Mouse (Mus musculus) CH12.LX (cell line): Measurements from ENCODE around the gene Cachd1. TPM values are rescaled to one million over a fixed set of nuclear protein-coding genes. Genes with fewer than 3 reads are reported as not detected.

Experiments
- DNase-seq: peaks from one replicate; pipeline ENCODE4 v3.0.0-alpha.2; 2013; ENCODE audit errors: extremely low read depth
- H3K27ac ChIP-seq: 2 replicates; pipeline ENCODE4 v1.5.1; 2012; ENCODE audit warnings: low read depth, mild to moderate bottlenecking, control low read depth, moderate library complexity; ENCODE audit not compliant: insufficient read depth
- H3K27me3 ChIP-seq: replicated peaks from 2 replicates; pipeline ENCODE3; 2012; ENCODE audit warnings: inconsistent platforms
- H3K36me3 ChIP-seq, 2 experiments: replicated peaks in 1 of 2; 2 replicates each; pipeline versions ENCODE3 to v1.6.1; 2012; ENCODE audit warnings: inconsistent platforms in 1 of 2, low read length in 1 of 2, mild to moderate bottlenecking in 1 of 2, mixed read lengths in 1 of 2, moderate library complexity in 1 of 2; ENCODE audit not compliant: control insufficient read depth in 1 of 2, insufficient read depth in 1 of 2
- H3K4me1 ChIP-seq, 2 experiments: 2 replicates each; pipeline ENCODE4 v1.6.1; 2012; ENCODE audit warnings: inconsistent platforms in 1 of 2, moderate library complexity in 1 of 2; ENCODE audit not compliant: insufficient read depth in 2 of 2, control insufficient read depth in 1 of 2
- H3K4me2 ChIP-seq: 2 replicates; pipeline ENCODE4 v1.6.1; 2012; ENCODE audit warnings: low read depth, mild to moderate bottlenecking, control low read depth; ENCODE audit not compliant: poor library complexity, insufficient read depth, severe bottlenecking
- H3K4me3 ChIP-seq, 3 experiments: fragments of 150-350 bp in 1 of 3; sonication (generic) in 1 of 3; replicated peaks in 1 of 3; 2 replicates each; pipeline versions ENCODE3 to v1.5.1; 2011 to 2012; ENCODE audit warnings: low read depth in 2 of 3, low read length in 2 of 3, mild to moderate bottlenecking in 2 of 3, moderate library complexity in 2 of 3, control low read depth in 1 of 3, improper control_type of control experiment in 1 of 3, inconsistent platforms in 1 of 3, mixed read lengths in 1 of 3; ENCODE audit not compliant: poor library complexity in 1 of 3
- H3K79me2 ChIP-seq: replicated peaks from 2 replicates; pipeline ENCODE4 v1.6.1; 2012; ENCODE audit warnings: mild to moderate bottlenecking, moderate library complexity; ENCODE audit not compliant: control insufficient read depth, poor library complexity, insufficient read depth, severe bottlenecking; ENCODE audit errors: extremely low read depth
- H3K9ac ChIP-seq: 2 replicates; pipeline ENCODE4 v1.6.1; 2012; ENCODE audit warnings: low read depth, mild to moderate bottlenecking, control low read depth, moderate library complexity; ENCODE audit not compliant: insufficient read depth
- H3K9me3 ChIP-seq: replicated peaks from 2 replicates; pipeline ENCODE3; 2012; ENCODE audit warnings: low read length, inconsistent platforms, mixed read lengths
- BHLHE40 ChIP-seq: IDR thresholded peaks from 2 replicates; pipeline ENCODE4 v1.6.1; 2011; ENCODE audit warnings: mild to moderate bottlenecking, low read depth, low read length, improper control_type of control experiment
- CHD1 ChIP-seq: IDR thresholded peaks from 2 replicates; pipeline ENCODE4 v1.6.1; 2012; ENCODE audit warnings: low read depth, low read length, improper control_type of control experiment, inconsistent platforms
- CHD2 ChIP-seq: IDR thresholded peaks from 2 replicates; pipeline ENCODE4 v1.6.1; 2011; ENCODE audit warnings: low read length, improper control_type of control experiment
- E2F4 ChIP-seq: IDR thresholded peaks from 2 replicates; pipeline ENCODE4 v1.6.1; 2011; ENCODE audit warnings: low read depth, low read length, improper control_type of control experiment; ENCODE audit not compliant: insufficient replicate concordance
- EP300 ChIP-seq: IDR thresholded peaks from 2 replicates; pipeline ENCODE4 v1.6.1; 2011; ENCODE audit warnings: low read length, improper control_type of control experiment
- ETS1 ChIP-seq: conservative IDR thresholded peaks from 2 replicates; pipeline ENCODE4 v1.6.1; 2012; ENCODE audit warnings: low read depth, mild to moderate bottlenecking, inconsistent platforms, low read length, improper control_type of control experiment, moderate library complexity
- GABPA ChIP-seq: IDR thresholded peaks from 2 replicates; pipeline ENCODE4 v1.6.1; 2012; ENCODE audit warnings: low read depth, low read length, improper control_type of control experiment, inconsistent platforms; ENCODE audit not compliant: insufficient replicate concordance
- HCFC1 ChIP-seq: IDR thresholded peaks from 2 replicates; pipeline ENCODE4 v1.6.1; 2012; ENCODE audit warnings: low read depth, mild to moderate bottlenecking, inconsistent platforms, low read length, improper control_type of control experiment
- IRF4 ChIP-seq: IDR thresholded peaks from 2 replicates; pipeline ENCODE4 v1.6.1; 2014; ENCODE audit warnings: low read depth, mild to moderate bottlenecking, inconsistent platforms, low read length, improper control_type of control experiment
- JUND ChIP-seq: conservative IDR thresholded peaks from 2 replicates; pipeline ENCODE4 v1.6.1; 2011; ENCODE audit warnings: low read depth, low read length, improper control_type of control experiment
- MAFK ChIP-seq: IDR thresholded peaks from 2 replicates; pipeline ENCODE4 v1.6.1; 2011; ENCODE audit warnings: low read length, improper control_type of control experiment; ENCODE audit not compliant: insufficient replicate concordance
- MAZ ChIP-seq: IDR thresholded peaks from 2 replicates; pipeline ENCODE4 v1.6.1; 2012; ENCODE audit warnings: low read depth, mild to moderate bottlenecking, inconsistent platforms, low read length, improper control_type of control experiment, moderate library complexity
- NELFE ChIP-seq: IDR thresholded peaks from 2 replicates; pipeline ENCODE4 v1.6.1; 2011; ENCODE audit warnings: low read depth, low read length, improper control_type of control experiment
- POLR2AphosphoS2 ChIP-seq: IDR thresholded peaks from 2 replicates; pipeline ENCODE4 v1.6.1; 2011; ENCODE audit warnings: low read depth, low read length, improper control_type of control experiment
- TBP ChIP-seq: conservative IDR thresholded peaks from 2 replicates; pipeline ENCODE4 v1.6.1; 2011; ENCODE audit warnings: low read depth, low read length, improper control_type of control experiment
- TCF12 ChIP-seq: IDR thresholded peaks from 2 replicates; pipeline ENCODE4 v1.6.1; 2014; ENCODE audit warnings: low read depth, mild to moderate bottlenecking, inconsistent platforms, low read length, improper control_type of control experiment
- ZC3H11A ChIP-seq: IDR thresholded peaks from 2 replicates; pipeline ENCODE4 v1.6.1; 2012; ENCODE audit warnings: low read depth, mild to moderate bottlenecking, inconsistent platforms, low read length, improper control_type of control experiment
- ZKSCAN1 ChIP-seq: IDR thresholded peaks from 2 replicates; pipeline ENCODE4 v1.6.1; 2012; ENCODE audit warnings: low read depth, inconsistent platforms, low read length, improper control_type of control experiment, borderline replicate concordance
- ZMIZ1 ChIP-seq: IDR thresholded peaks from 2 replicates; pipeline ENCODE4 v1.6.1; 2012; ENCODE audit warnings: low read depth, mild to moderate bottlenecking, inconsistent platforms, low read length, improper control_type of control experiment
- ZNF384 ChIP-seq: IDR thresholded peaks from 2 replicates; pipeline ENCODE4 v1.6.1; 2012; ENCODE audit warnings: low read depth, low read length, improper control_type of control experiment, inconsistent platforms
- dilution Hi-C: fragments of 300-500 bp; cut with MboI; formaldehyde crosslinking; loops from 2 replicates; pipeline ENCODE4 v1.14.3; 2020; ENCODE audit warnings: low sequenced_read_pairs; ENCODE audit not compliant: extremely low pct_unique_long_range_greater_than_20kb, extremely low pct_ligation_motif_present
- in situ Hi-C: fragments of 300-500 bp; cut with MboI; formaldehyde crosslinking; loops from 3 replicates; pipeline ENCODE4 v1.14.3; 2019; ENCODE audit warnings: low sequenced_read_pairs, low pct_ligation_motif_present, low pct_unique_long_range_greater_than_20kb, mixed read lengths
- polyA plus RNA-seq: library from polyadenylated mRNA; unstranded; fragments of >175 nt; gene quantifications from 2 replicates; pipeline ENCODE4 v1.2.1, GENCODE M21; 2012; ENCODE audit warnings: low read depth; ENCODE audit not compliant: insufficient read length
- total RNA-seq, 2 experiments: library from RNA; depleted of rRNA; stranded (reverse); fragments of 300-350 nt in 1 of 2; fragments of >200 nt in 1 of 2; gene quantifications; 2 replicates each; pipeline ENCODE4 v1.2.3; 2012 to 2014

Gene Cachd1
- total and polyA plus RNA-seq, 3 experiments = 0.13 to 0.24 (median 0.20) TPM

- Histone ChIP-seq H3K9ac (no peak overlapping the region), H3K27ac (no peak overlapping the region), H3K4me1 (no peaks in the 10 kb centered on the region), H3K9me3 (no peaks in the 10 kb centered on the region), H3K4me3 (no peak overlapping the region), H3K4me2 (no peak overlapping the region), H3K79me2 (no peaks in the 10 kb centered on the region), H3K36me3 (no peaks in the 10 kb centered on the region), H3K27me3 (no peaks in the 10 kb centered on the region)
- no peak for DNase-seq
- in situ Hi-C loops = no loop called here
- TF ChIP-seq ZNF384 (no peak), GABPA (no peak), NELFE (no peak), TBP (no peak), ETS1 (no peak), ZMIZ1 (no peak), ZC3H11A (no peak), ZKSCAN1 (no peak), CHD1 (no peak), IRF4 (no peak), POLR2AphosphoS2 (no peak), CHD2 (no peak), BHLHE40 (no peak), TCF12 (no peak), HCFC1 (no peak)
- dilution Hi-C loops = no loop called here
Observed at GRCm38 (mm10) chr4:100853426-100853825, 77.0 kb downstream of the Cachd1 start.

GRCm38 (mm10) chr4:100855373-100855772, 78.9 kb downstream of the Cachd1 start:
- no peaks in the 10 kb centered on the region for H3K9me3 ChIP-seq
- H3K4me3 ChIP-seq = no peak overlapping the region
- no peaks in the 10 kb centered on the region for H3K36me3 ChIP-seq
- in situ Hi-C loops = no loop called here
- H3K27me3 ChIP-seq = no peaks in the 10 kb centered on the region
- no peak overlapping the region for H3K9ac ChIP-seq
- DNase-seq = no peak
- H3K27ac ChIP-seq = no peak overlapping the region
- no peaks in the 10 kb centered on the region for H3K4me1 ChIP-seq
- H3K4me2 ChIP-seq = no peak overlapping the region
- dilution Hi-C loops = no loop called here
- TF ChIP-seq GABPA (no peak), CHD1 (no peak), EP300 (no peak), MAZ (no peak), ZMIZ1 (no peak), E2F4 (no peak), MAFK (no peak), JUND (no peak), ETS1 (no peak), HCFC1 (no peak), IRF4 (no peak), BHLHE40 (no peak), TBP (no peak), ZC3H11A (no peak)
- no peaks in the 10 kb centered on the region for H3K79me2 ChIP-seq
